Mouse (Mus musculus) forebrain, postnatal 0 days (tissue): ENCODE measurements around the gene Chst5. TPM values are rescaled to one million over a fixed set of nuclear protein-coding genes. Genes with fewer than 3 reads are reported as not detected.
"Not testable (repeated sequence)": the region's sequence is repeated elsewhere in the genome, so short reads cannot be mapped to it uniquely, and the experiment has no call there.

Experiments
- ATAC-seq: fragments of 200-750 bp; cut with Nextera tagmentation; 2 replicates; pipeline ENCODE4 v1.8.0; 2017; ENCODE audit warnings: mild to moderate bottlenecking, moderate library complexity
- DNase-seq: peaks from one replicate; pipeline ENCODE4 v3.0.0-alpha.2; 2015
- H3K27ac ChIP-seq: fragments of 300-500 bp; sonication (generic); 2 replicates; pipeline ENCODE4 v1.5.1; 2014; ENCODE audit warnings: low read depth, mild to moderate bottlenecking, antibody characterized with exemption, low read length, moderate library complexity, mixed read lengths
- H3K27me3 ChIP-seq: fragments of 300-500 bp; sonication (generic); 2 replicates; pipeline ENCODE4 v1.6.1; 2014; ENCODE audit warnings: mild to moderate bottlenecking, low read length, mixed read lengths; ENCODE audit not compliant: insufficient read depth
- H3K36me3 ChIP-seq: fragments of 300-500 bp; sonication (generic); 2 replicates; pipeline ENCODE4 v1.6.1; 2014; ENCODE audit warnings: mild to moderate bottlenecking, moderate library complexity; ENCODE audit not compliant: insufficient read depth
- H3K4me1 ChIP-seq: fragments of 300-500 bp; sonication (generic); 2 replicates; pipeline ENCODE4 v1.6.1; 2014; ENCODE audit warnings: antibody characterized with exemption; ENCODE audit not compliant: insufficient read depth
- H3K4me2 ChIP-seq: fragments of 300-500 bp; sonication (generic); 2 replicates; pipeline ENCODE4 v1.6.1; 2014; ENCODE audit warnings: low read depth, mild to moderate bottlenecking, moderate library complexity
- H3K4me3 ChIP-seq: fragments of 300-500 bp; sonication (generic); 2 replicates; pipeline ENCODE4 v1.5.1; 2014; ENCODE audit warnings: low read depth, low read length, mixed read lengths
- H3K9ac ChIP-seq: fragments of 300-500 bp; sonication (generic); 2 replicates; pipeline ENCODE4 v1.6.1; 2014; ENCODE audit warnings: mild to moderate bottlenecking
- H3K9me3 ChIP-seq: fragments of 300-500 bp; sonication (generic); 2 replicates; pipeline ENCODE4 v1.6.1; 2016; ENCODE audit warnings: low read length
- CTCF ChIP-seq: sonication (generic); IDR thresholded peaks from 2 replicates; pipeline ENCODE4 v1.5.1; 2016; ENCODE audit warnings: antibody characterized with exemption, control low read depth, low read depth
- WGBS: fragments of 180-500 bp; shearing (Covaris S2); extraction: QIAGEN DNeasy Blood & Tissue Kit; methylation state at CpG from one replicate; pipeline ENCODE4 v1.1.7; 2014; 5-methylcytosine and 5-hydroxymethylcytosine counted together
- polyA plus RNA-seq: library from polyadenylated mRNA; unstranded; fragments of >200 nt; fragmentation: Nextera tagmentation; extraction: Ambion mirVana; gene quantifications from 2 replicates; pipeline ENCODE4 v1.2.1, GENCODE M21; 2015
- total RNA-seq: library from RNA; depleted of rRNA; stranded (reverse); fragments of >200 nt; gene quantifications from 2 replicates; pipeline ENCODE4 v1.2.3, GENCODE M21; 2014

The Chst5 gene
- total and polyA plus RNA-seq, 2 experiments from 2014 or later = 2.6 to 3.7 TPM

GRCm38 (mm10) chr8:111947954-111948353 is 37.7 kb upstream of the Chst5 start:
- no peak overlapping the region for H3K9ac ChIP-seq
- WGBS = 90% methylated on average over 8 of the region's 8 CpGs

GRCm38 (mm10) chr8:111947144-111947543 is 36.9 kb upstream of the Chst5 start:
- Histone ChIP-seq H3K27ac (no peak overlapping the region), H3K4me1 (0 out of 2 replicates have a peak, but pooled peaks cover under 1% of the 10 kb centered on the region), H3K4me3 (no peak overlapping the region), H3K27me3 (no peaks in the 10 kb centered on the region), H3K36me3 (peaks cover 68% of the 10 kb centered on the region), H3K9ac (no peak overlapping the region), H3K4me2 (no peak overlapping the region), H3K9me3 (no peaks in the 10 kb centered on the region)
- WGBS = 94% methylated on average over 2 of the region's 2 CpGs
- ATAC-seq = no peak
- TF ChIP-seq CTCF = no peak
- no peak for DNase-seq

More at GRCm38 (mm10) chr8:111947954-111948353, 37.7 kb upstream of the Chst5 start:
- H3K4me1 ChIP-seq = no peaks in the 10 kb centered on the region
- H3K4me2 ChIP-seq = no peak overlapping the region
- H3K27me3 ChIP-seq = no peaks in the 10 kb centered on the region
- DNase-seq = no peak
- no peak for TF ChIP-seq CTCF
- peaks cover 68% of the 10 kb centered on the region for H3K36me3 ChIP-seq
- H3K27ac ChIP-seq = no peak overlapping the region
- no peaks in the 10 kb centered on the region for H3K9me3 ChIP-seq
- H3K4me3 ChIP-seq = no peak overlapping the region
- ATAC-seq = no peak

DNA sequence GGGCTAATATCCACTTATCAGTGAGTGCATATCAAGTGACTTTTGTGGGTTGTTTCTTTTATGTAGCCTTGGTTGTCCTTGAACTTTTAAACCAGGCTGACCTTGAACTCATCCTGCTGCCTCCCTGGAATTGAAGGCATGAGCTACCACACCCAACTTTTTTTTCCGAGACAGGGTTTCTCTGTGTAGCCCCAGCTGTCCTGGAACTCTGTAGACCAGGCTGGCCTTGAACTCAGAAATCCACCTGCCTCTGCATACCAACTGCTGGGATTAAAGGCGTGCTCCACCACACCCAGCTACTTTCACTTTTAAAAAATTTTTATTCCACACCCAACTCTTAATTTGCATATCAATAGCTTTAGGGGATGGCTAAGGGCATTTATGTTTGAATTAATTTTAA is 33.3 kb upstream of the Chst5 start:
- WGBS = 83% methylated on average over 2 of the region's 2 CpGs
- H3K4me1 ChIP-seq = 0 out of 2 replicates have a peak, but pooled peaks cover 12% of the 10 kb centered on the region
- peaks cover 52% of the 10 kb centered on the region for H3K36me3 ChIP-seq
- DNase-seq (no peak), ATAC-seq (no peak)
- H3K27ac ChIP-seq = no peak overlapping the region
- no peaks in the 10 kb centered on the region for H3K9me3 ChIP-seq
- no peak overlapping the region for H3K9ac ChIP-seq
- no peak overlapping the region for H3K4me3 ChIP-seq
- no peak for TF ChIP-seq CTCF
- H3K4me2 ChIP-seq = no peak overlapping the region
- no peaks in the 10 kb centered on the region for H3K27me3 ChIP-seq

GRCm38 (mm10) chr8:111941101-111941454 is 30.8 kb upstream of the Chst5 start:
- 0 out of 2 replicates have a peak, but pooled peaks cover 12% of the 10 kb centered on the region for H3K4me1 ChIP-seq
- peak overlapping the region; percentile 100 for H3K4me3 ChIP-seq
- 2% methylated on average over 22 of the region's 23 CpGs for WGBS
- no peaks in the 10 kb centered on the region for H3K9me3 ChIP-seq
- peak; percentile 21; the same call in 1 of the 2 replicates for ATAC-seq
- no peaks in the 10 kb centered on the region for H3K27me3 ChIP-seq
- no peak for DNase-seq
- peak overlapping the region; percentile 94 for H3K4me2 ChIP-seq
- peaks cover 31% of the 10 kb centered on the region for H3K36me3 ChIP-seq
- H3K9ac ChIP-seq = peak overlapping the region; percentile 84
- TF ChIP-seq CTCF = no peak
- H3K27ac ChIP-seq = peak overlapping the region; percentile 74

GRCm38 (mm10) chr8:111940171-111941100 is 30.2 kb upstream of the Chst5 start, which contains the start of gene Gabarapl2:
Gabarapl2 (plus strand) TSS chr8:111940703.
- 0 out of 2 replicates have a peak, but pooled peaks cover 12% of the 10 kb centered on the region for H3K4me1 ChIP-seq
- peak within 1 kb of the TSS; percentile 100 for H3K4me3 ChIP-seq
- 0 out of 2 replicates have a peak, but pooled peaks have one; percentile 19 for TF ChIP-seq CTCF
- H3K36me3 ChIP-seq = peaks cover 25% of the 10 kb centered on the region
- WGBS = under 1% methylated on average over 65 of the region's 65 CpGs
- H3K4me2 ChIP-seq = peak within 1 kb of the TSS; percentile 94
- ATAC-seq (peak; percentile 100), DNase-seq (peak; percentile 97)
- no peaks in the 10 kb centered on the region for H3K9me3 ChIP-seq
- H3K27me3 ChIP-seq = no peaks in the 10 kb centered on the region
- peak within 1 kb of the TSS; percentile 84 for H3K9ac ChIP-seq
- peak within 1 kb of the TSS; percentile 74 for H3K27ac ChIP-seq

GRCm38 (mm10) chr8:111939516-111940142 is 29.4 kb upstream of the Chst5 start:
- ATAC-seq (no peak), DNase-seq (no peak)
- Histone ChIP-seq H3K9ac (peak overlapping the region; percentile 84), H3K4me1 (0 out of 2 replicates have a peak, but pooled peaks cover 12% of the 10 kb centered on the region), H3K4me3 (peak overlapping the region; percentile 100), H3K27ac (no peak overlapping the region), H3K27me3 (no peaks in the 10 kb centered on the region), H3K9me3 (no peaks in the 10 kb centered on the region), H3K36me3 (peaks cover 19% of the 10 kb centered on the region), H3K4me2 (peak overlapping the region; percentile 94)
- WGBS = 12% methylated on average over 10 of the region's 10 CpGs
- no peak for TF ChIP-seq CTCF

GRCm38 (mm10) chr8:111938076-111938985 is 28.1 kb upstream of the Chst5 start:
- H3K27ac ChIP-seq, DNase-seq, H3K27me3 ChIP-seq, H3K9ac ChIP-seq, ATAC-seq, H3K36me3 ChIP-seq, H3K4me3 ChIP-seq, H3K4me2 ChIP-seq, H3K9me3 ChIP-seq: not testable (repeated sequence)
- WGBS = 88% methylated on average over 8 of the region's 9 CpGs
- H3K4me1 ChIP-seq = 0 out of 2 replicates have a peak, but pooled peaks cover 12% of the 10 kb centered on the region
